Mouse (Mus musculus) ES-E14 (cell line): ENCODE measurements around the gene Slc1a3. TPM values are rescaled to one million over a fixed set of nuclear protein-coding genes. Genes with fewer than 3 reads are reported as not detected.

Experiments
- DNase-seq: peaks from one replicate; pipeline ENCODE4 v3.0.0-alpha.2; 2013; ENCODE audit warnings: low read depth, low spot score
- H3K27ac ChIP-seq: 2 replicates; pipeline ENCODE4 v1.5.1; 2012; ENCODE audit warnings: low read depth, mild to moderate bottlenecking, low read length, moderate library complexity, mixed read lengths; ENCODE audit not compliant: poor library complexity, insufficient read depth, severe bottlenecking
- H3K36me3 ChIP-seq: 2 replicates; pipeline ENCODE4 v1.6.1; 2012; ENCODE audit warnings: mild to moderate bottlenecking, low read length, moderate library complexity, mixed read lengths; ENCODE audit not compliant: control insufficient read depth, poor library complexity, insufficient read depth, severe bottlenecking
- H3K4me1 ChIP-seq, 2 experiments: fragments of 150-350 bp in 1 of 2; sonication (generic) in 1 of 2; 2 replicates each; pipeline ENCODE4 v1.6.1; 2012; ENCODE audit warnings: low read length in 2 of 2, mild to moderate bottlenecking in 1 of 2, mixed read lengths in 1 of 2; ENCODE audit not compliant: control insufficient read depth in 2 of 2, insufficient read depth in 2 of 2, poor library complexity in 1 of 2
- H3K4me3 ChIP-seq, 2 experiments: fragments of 150-350 bp in 1 of 2; sonication (generic) in 1 of 2; 2 replicates each; pipeline ENCODE4 v1.5.1; 2012; ENCODE audit warnings: low read length in 2 of 2, low read depth in 1 of 2, mild to moderate bottlenecking in 1 of 2, mixed read lengths in 1 of 2; ENCODE audit not compliant: insufficient read depth in 1 of 2, poor library complexity in 1 of 2, severe bottlenecking in 1 of 2
- H3K9ac ChIP-seq: 2 replicates; pipeline ENCODE4 v1.6.1; 2012; ENCODE audit warnings: low read depth, mild to moderate bottlenecking, low read length, mixed read lengths; ENCODE audit not compliant: poor library complexity, insufficient read depth, severe bottlenecking
- H3K9me3 ChIP-seq: fragments of 150-350 bp; sonication (generic); 2 replicates; pipeline ENCODE4 v1.6.1; 2012; ENCODE audit warnings: low read depth, mild to moderate bottlenecking, low read length; ENCODE audit not compliant: control insufficient read depth, insufficient read depth
- CHD2 ChIP-seq: IDR thresholded peaks from 2 replicates; pipeline ENCODE4 v1.6.1; 2014; ENCODE audit warnings: mild to moderate bottlenecking, low read depth, low read length, inconsistent platforms
- HCFC1 ChIP-seq: IDR thresholded peaks from 2 replicates; pipeline ENCODE4 v1.6.1; 2012; ENCODE audit warnings: low read length, inconsistent platforms, borderline replicate concordance; ENCODE audit not compliant: insufficient read depth
- MAFK ChIP-seq: IDR thresholded peaks from 2 replicates; pipeline ENCODE4 v1.6.1; 2014; ENCODE audit warnings: mild to moderate bottlenecking, low read depth, low read length, inconsistent platforms; ENCODE audit not compliant: insufficient read depth
- ZC3H11A ChIP-seq: IDR thresholded peaks from 2 replicates; pipeline ENCODE4 v1.6.1; 2012; ENCODE audit warnings: low read depth, mild to moderate bottlenecking, inconsistent platforms, low read length, borderline replicate concordance
- ZNF384 ChIP-seq: IDR thresholded peaks from 2 replicates; pipeline ENCODE4 v1.6.1; 2012; ENCODE audit warnings: low read depth, low read length, inconsistent platforms
- in situ Hi-C, 2 experiments: fragments of 600-800 bp; cut with MboI; formaldehyde crosslinking; loops; one replicate each; pipeline ENCODE4 v1.15.1; 2025; ENCODE audit warnings: low sequenced_read_pairs in 2 of 2, inconsistent platforms in 1 of 2; ENCODE audit not compliant: unreplicated experiment in 2 of 2
- total RNA-seq: library from RNA; depleted of rRNA; stranded (reverse); fragments of 300-350 nt; gene quantifications from 2 replicates; pipeline ENCODE4 v1.2.3, GENCODE M21; 2012

Gene Slc1a3
- total RNA-seq, 1 experiment: 17.8 TPM

- DNase-seq: no peak
- H3K36me3 ChIP-seq: no peaks in the 10 kb centered on the region; the same call in 1 of the 2 replicates
- in situ Hi-C loops: no loop called here
- H3K9ac ChIP-seq: no peak overlapping the region
- no peak overlapping the region for H3K27ac ChIP-seq
- peaks cover 2% of the 10 kb centered on the region in 2 experiments; a peak in 2 of 4 replicates for H3K4me1 ChIP-seq
- TF ChIP-seq MAFK (no peak), HCFC1 (no peak), CHD2 (no peak), ZC3H11A (no peak), ZNF384 (no peak)
- no peak overlapping the region for H3K4me3 ChIP-seq
- H3K9me3 ChIP-seq: no peaks in the 10 kb centered on the region
Observed at GRCm38 (mm10) chr15:8661856-8662255, 48.7 kb downstream of the Slc1a3 start.

- H3K9ac ChIP-seq: no peak overlapping the region
- DNase-seq: no peak
- H3K4me3 ChIP-seq: no peak overlapping the region
- TF ChIP-seq ZC3H11A (no peak), HCFC1 (no peak), MAFK (no peak), ZNF384 (no peak), CHD2 (no peak)
- in situ Hi-C loops: no loop called here
- H3K36me3 ChIP-seq: no peaks in the 10 kb centered on the region; the same call in 1 of the 2 replicates
- no peaks in the 10 kb centered on the region for H3K9me3 ChIP-seq
- peaks cover 2% of the 10 kb centered on the region in 2 experiments; a peak in 2 of 4 replicates for H3K4me1 ChIP-seq
- H3K27ac ChIP-seq: no peak overlapping the region
Observed at GRCm38 (mm10) chr15:8659977-8660376, 50.6 kb downstream of the Slc1a3 start.

- Histone ChIP-seq H3K36me3 (no peaks in the 10 kb centered on the region; the same call in 1 of the 2 replicates), H3K9ac (no peak overlapping the region), H3K9me3 (no peaks in the 10 kb centered on the region), H3K4me3 (no peak overlapping the region), H3K27ac (no peak overlapping the region), H3K4me1 (peaks cover 2% of the 10 kb centered on the region in 2 experiments; a peak in 2 of 4 replicates)
- DNase-seq: no peak
- TF ChIP-seq CHD2: no peak
- no peak for TF ChIP-seq HCFC1
- TF ChIP-seq ZNF384: no peak
- TF ChIP-seq ZC3H11A: no peak
- in situ Hi-C loops: no loop called here
Observed at GRCm38 (mm10) chr15:8659483-8659971, 51.0 kb downstream of the Slc1a3 start.

- Histone ChIP-seq H3K9me3 (no peaks in the 10 kb centered on the region), H3K27ac (no peak overlapping the region), H3K9ac (no peak overlapping the region), H3K4me3 (no peak overlapping the region), H3K4me1 (peaks cover under 1 to 2% of the 10 kb centered on the region in 2 experiments; a peak in 1 of 4 replicates), H3K36me3 (no peaks in the 10 kb centered on the region; the same call in 1 of the 2 replicates)
- in situ Hi-C loops: no loop called here
- TF ChIP-seq CHD2 (no peak), MAFK (no peak), HCFC1 (no peak), ZNF384 (no peak), ZC3H11A (no peak)
- DNase-seq: no peak
Observed at GRCm38 (mm10) chr15:8658086-8658980, 52.2 kb downstream of the Slc1a3 start.
